ENCODE assay signal across 8 mouse cellular contexts in the genomic region with DNA sequence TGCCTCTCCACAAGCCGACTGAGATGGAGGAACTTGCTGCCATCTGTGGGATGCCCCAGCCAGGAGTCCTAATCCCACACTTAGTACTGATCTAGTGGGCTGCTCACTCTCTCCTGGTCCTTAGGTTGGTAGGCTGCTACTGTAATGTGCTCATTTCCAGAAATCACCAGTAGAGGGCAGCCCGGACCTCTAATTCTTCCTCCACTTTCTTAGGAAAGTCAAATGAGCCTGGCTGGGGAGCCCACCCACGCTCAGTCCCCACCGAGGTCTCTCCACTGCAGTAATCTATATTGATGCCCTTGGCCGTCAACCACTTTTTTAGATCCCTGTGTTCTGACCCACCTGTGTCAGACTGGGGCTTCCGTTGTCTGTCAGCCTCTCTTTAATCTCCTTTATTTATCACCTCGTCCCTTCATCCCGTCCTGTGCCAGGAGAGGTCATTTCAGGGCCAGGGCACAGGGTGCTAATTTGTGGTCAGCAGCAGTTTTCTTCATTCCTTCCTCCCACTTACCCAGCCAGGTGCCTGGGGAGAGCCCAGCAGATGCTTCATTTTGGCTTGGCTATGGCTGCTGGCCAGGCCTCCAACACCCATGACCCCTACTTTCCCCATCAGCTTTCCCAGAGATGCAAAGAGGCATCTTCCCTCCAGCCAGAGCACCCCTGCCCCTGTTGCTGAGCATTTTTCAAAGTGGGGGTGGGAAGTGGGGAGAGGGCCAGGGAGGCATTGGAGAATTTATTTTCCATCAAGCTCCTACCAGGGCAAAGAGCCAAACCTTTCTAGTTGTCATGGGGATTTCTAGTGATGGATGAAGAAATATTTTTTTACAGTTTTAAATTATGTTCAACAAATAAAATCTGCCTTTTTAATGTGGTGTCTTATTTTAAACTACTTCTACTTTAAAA. TPM values are rescaled to one million over a fixed set of nuclear protein-coding genes. Genes with fewer than 3 reads are reported as not detected.
DNase-seq lines count a peak whose midpoint lies in the region; ATAC-seq and TF ChIP-seq lines count a peak whose summit lies in the region.

No protein-coding gene starts in this region.

- peak overlapping the region; percentile 39 for H3K4me3 ChIP-seq in testis, adult 2 months (ENCODE audit: control insufficient read depth, low read depth, low read length)
- H3K4me3 ChIP-seq in intestine, embryonic 16.5 days (ENCODE audit: low read length): no peak overlapping the region
- H3K4me3 ChIP-seq in midbrain, embryonic 13.5 days (replicated peaks): no peak overlapping the region
- H3K4me3 ChIP-seq in stomach, embryonic 14.5 days (ENCODE audit: low read depth, low read length): no peak overlapping the region

- H3K9me3 ChIP-seq in intestine, embryonic 16.5 days (ENCODE audit: control insufficient read depth, low read length): no peaks in the 10 kb centered on the region
- H3K9me3 ChIP-seq in midbrain, embryonic 13.5 days: no peaks in the 10 kb centered on the region
- H3K9me3 ChIP-seq in stomach, embryonic 14.5 days (ENCODE audit: control insufficient read depth, low read depth, low read length): no peaks in the 10 kb centered on the region

- no peak overlapping the region for H3K4me2 ChIP-seq in intestine, embryonic 16.5 days (ENCODE audit: low read depth, low read length)
- no peak overlapping the region for H3K4me2 ChIP-seq in midbrain, embryonic 13.5 days (replicated peaks)
- no peak overlapping the region for H3K4me2 ChIP-seq in stomach, embryonic 14.5 days (replicated peaks; ENCODE audit: low read depth, low read length)

- no peak for TF ChIP-seq POLR2A in testis, adult 2 months (IDR thresholded peaks at IDR 0.05; ENCODE audit: control insufficient read depth, low read depth, low read length)

- no peak for DNase-seq in testis, postnatal 14 days (ENCODE audit: low spot score)
- DNase-seq in cerebellum, postnatal 36 days: peak; percentile 55 to 68
- DNase-seq in frontal cortex, postnatal 36 days (ENCODE audit: low spot score in 2 of 2): peak; percentile 75 to 87
- DNase-seq in left cerebral cortex, postnatal 36 days (ENCODE audit: low spot score in 2 of 2): peak; percentile 60 to 78

- no peak overlapping the region for H3K9ac ChIP-seq in intestine, embryonic 16.5 days (ENCODE audit: low read depth, low read length)
- no peak overlapping the region for H3K9ac ChIP-seq in midbrain, embryonic 13.5 days (replicated peaks)
- no peak overlapping the region for H3K9ac ChIP-seq in stomach, embryonic 14.5 days (replicated peaks; ENCODE audit: low read depth, low read length)

- H3K4me1 ChIP-seq in testis, adult 2 months (ENCODE audit: control insufficient read depth, insufficient read depth, low read length): peaks cover 14% of the 10 kb centered on the region
- peaks cover 13% of the 10 kb centered on the region for H3K4me1 ChIP-seq in intestine, embryonic 16.5 days (ENCODE audit: control insufficient read depth, insufficient read depth, low read length)
- peaks cover 26% of the 10 kb centered on the region for H3K4me1 ChIP-seq in midbrain, embryonic 13.5 days (replicated peaks)
- peaks cover 11% of the 10 kb centered on the region; the same call in 1 of the 2 replicates for H3K4me1 ChIP-seq in stomach, embryonic 14.5 days (ENCODE audit: control insufficient read depth, insufficient read depth, low read length)

- H3K27me3 ChIP-seq in testis, adult 2 months (ENCODE audit: control insufficient read depth, insufficient read depth, low read length): no peaks in the 10 kb centered on the region
- no peaks in the 10 kb centered on the region for H3K27me3 ChIP-seq in intestine, embryonic 16.5 days (replicated peaks; ENCODE audit: control insufficient read depth, insufficient read depth, low read length)
- peaks cover 6% of the 10 kb centered on the region; the same call in 1 of the 2 replicates for H3K27me3 ChIP-seq in midbrain, embryonic 13.5 days
- H3K27me3 ChIP-seq in stomach, embryonic 14.5 days (ENCODE audit: control insufficient read depth, insufficient read depth, low read length): no peaks in the 10 kb centered on the region

- ATAC-seq in intestine, embryonic 16.5 days: peak; percentile 47
- peak; percentile 43 for ATAC-seq in midbrain, embryonic 13.5 days
- peak; percentile 47; the same call in 1 of the 2 replicates for ATAC-seq in stomach, embryonic 14.5 days (ENCODE audit: insufficient number of reproducible peaks, insufficient read depth, low FRiP score, low read depth)

- H3K27ac ChIP-seq in testis, adult 2 months (ENCODE audit: control insufficient read depth, insufficient read depth, low read depth, low read length): no peak overlapping the region
- H3K27ac ChIP-seq in intestine, embryonic 16.5 days (ENCODE audit: low read length): no peak overlapping the region
- H3K27ac ChIP-seq in midbrain, embryonic 13.5 days: no peak overlapping the region
- no peak overlapping the region for H3K27ac ChIP-seq in stomach, embryonic 14.5 days (ENCODE audit: low read length)

- 28% methylated on average over 8 of the region's 8 CpGs for WGBS in intestine, embryonic 16.5 days
- WGBS in midbrain, embryonic 13.5 days: 31% methylated on average over 8 of the region's 8 CpGs
- 11% methylated on average over 8 of the region's 8 CpGs for WGBS in stomach, embryonic 14.5 days

- TF ChIP-seq CTCF in testis, adult 2 months (IDR thresholded peaks at IDR 0.05; ENCODE audit: control insufficient read depth, insufficient read depth, insufficient replicate concordance, low read depth, low read length): no peak

- intact Hi-C loops in left cerebral cortex, postnatal 36 days (cut with DNase I): loop anchor here (2.0 to 10.0 kb wide), 3 partner anchors 88 to 358 kb away; a partner anchor contains a TSS

- H3K36me3 ChIP-seq in testis, adult 2 months (ENCODE audit: control insufficient read depth, insufficient read depth, low read length): no peaks in the 10 kb centered on the region; the same call in none of the 2 replicates
- H3K36me3 ChIP-seq in intestine, embryonic 16.5 days (ENCODE audit: control insufficient read depth, insufficient read depth, low read length): peaks cover 7% of the 10 kb centered on the region; the same call in 1 of the 2 replicates
- H3K36me3 ChIP-seq in midbrain, embryonic 13.5 days: peaks cover 25% of the 10 kb centered on the region
- H3K36me3 ChIP-seq in stomach, embryonic 14.5 days (ENCODE audit: control insufficient read depth, insufficient read depth, low read length): peaks cover 9% of the 10 kb centered on the region; the same call in 1 of the 2 replicates

RNA-seq across cellular contexts. Expression of a gene that starts 5.2 kb away (rescaled TPM):
- 0.23 and 0.30 TPM in 2 replicates for polyA plus RNA-seq in testis, adult 2 months (2012; rRNA removed)
- 7.9 and 8.3 TPM in 2 replicates for polyA plus RNA-seq in intestine, embryonic 16.5 days (2015; fragmentation: Nextera tagmentation; extraction: Ambion mirVana)
- total RNA-seq in left cerebral cortex, postnatal 36 days (2021): 10 to 100 TPM; 18.9 to 19.6 TPM
- 12.1 and 15.3 TPM in 2 replicates for polyA plus RNA-seq in midbrain, embryonic 13.5 days (2015; fragmentation: Nextera tagmentation; extraction: Ambion mirVana)
- polyA plus RNA-seq in stomach, embryonic 14.5 days (2014; fragmentation: Nextera tagmentation; extraction: Ambion mirVana): 21.5 and 22.0 TPM in 2 replicates

RNA-seq across cellular contexts. Expression of a gene that starts 14.8 kb away (rescaled TPM):
- polyA plus RNA-seq in testis, adult 2 months (2012; rRNA removed): 33.1 and 34.0 TPM in 2 replicates
- 43.4 and 45.8 TPM in 2 replicates for polyA plus RNA-seq in intestine, embryonic 16.5 days (2015; fragmentation: Nextera tagmentation; extraction: Ambion mirVana)
- total RNA-seq in left cerebral cortex, postnatal 36 days (2021): 10 to 100 TPM; 12.0 to 13.6 TPM
- polyA plus RNA-seq in midbrain, embryonic 13.5 days (2015; fragmentation: Nextera tagmentation; extraction: Ambion mirVana): 34.4 and 36.9 TPM in 2 replicates
- 38.0 and 44.2 TPM in 2 replicates for polyA plus RNA-seq in stomach, embryonic 14.5 days (2014; fragmentation: Nextera tagmentation; extraction: Ambion mirVana)

RNA-seq across cellular contexts. Expression of a gene that starts 15.1 kb away (rescaled TPM):
- 3.9 and 4.0 TPM in 2 replicates for polyA plus RNA-seq in testis, adult 2 months (2012; rRNA removed)
- polyA plus RNA-seq in intestine, embryonic 16.5 days (2015; fragmentation: Nextera tagmentation; extraction: Ambion mirVana): 4.5 and 5.2 TPM in 2 replicates
- 10 to 100 TPM; 15.6 to 16.3 TPM for total RNA-seq in left cerebral cortex, postnatal 36 days (2021)
- 18.3 and 19.5 TPM in 2 replicates for polyA plus RNA-seq in midbrain, embryonic 13.5 days (2015; fragmentation: Nextera tagmentation; extraction: Ambion mirVana)
- polyA plus RNA-seq in stomach, embryonic 14.5 days (2014; fragmentation: Nextera tagmentation; extraction: Ambion mirVana): 7.4 and 8.3 TPM in 2 replicates

RNA-seq across cellular contexts. Expression of a gene that starts 36.5 kb away (rescaled TPM):
- polyA plus RNA-seq in testis, adult 2 months (2012; rRNA removed): 290 and 313 TPM in 2 replicates
- not detected in 2 replicates for polyA plus RNA-seq in intestine, embryonic 16.5 days (2015; fragmentation: Nextera tagmentation; extraction: Ambion mirVana)
- not detected for total RNA-seq in left cerebral cortex, postnatal 36 days (2021)
- 0.70 TPM in 1 of 2 replicates, not detected in the other for polyA plus RNA-seq in midbrain, embryonic 13.5 days (2015; fragmentation: Nextera tagmentation; extraction: Ambion mirVana)
- not detected in 2 replicates for polyA plus RNA-seq in stomach, embryonic 14.5 days (2014; fragmentation: Nextera tagmentation; extraction: Ambion mirVana)

RNA-seq across cellular contexts. Expression of a gene that starts 40.5 kb away (rescaled TPM):
- polyA plus RNA-seq in testis, adult 2 months (2012; rRNA removed): 6.2 and 6.9 TPM in 2 replicates
- 0.49 and 0.65 TPM in 2 replicates for polyA plus RNA-seq in intestine, embryonic 16.5 days (2015; fragmentation: Nextera tagmentation; extraction: Ambion mirVana)
- under 1 TPM; 0.23 to 0.30 TPM for total RNA-seq in left cerebral cortex, postnatal 36 days (2021)
- polyA plus RNA-seq in midbrain, embryonic 13.5 days (2015; fragmentation: Nextera tagmentation; extraction: Ambion mirVana): 0.37 and 0.54 TPM in 2 replicates
- polyA plus RNA-seq in stomach, embryonic 14.5 days (2014; fragmentation: Nextera tagmentation; extraction: Ambion mirVana): 0.04 and 0.71 TPM in 2 replicates
